Mouse (Mus musculus): Measurements from ENCODE around the gene Tedc2. TPM values are rescaled to one million over a fixed set of nuclear protein-coding genes. Genes with fewer than 3 reads are reported as not detected.

The Tedc2 gene
- polyA plus RNA-seq, 1 experiment from 2014 or later = 24.1 TPM

DNA sequence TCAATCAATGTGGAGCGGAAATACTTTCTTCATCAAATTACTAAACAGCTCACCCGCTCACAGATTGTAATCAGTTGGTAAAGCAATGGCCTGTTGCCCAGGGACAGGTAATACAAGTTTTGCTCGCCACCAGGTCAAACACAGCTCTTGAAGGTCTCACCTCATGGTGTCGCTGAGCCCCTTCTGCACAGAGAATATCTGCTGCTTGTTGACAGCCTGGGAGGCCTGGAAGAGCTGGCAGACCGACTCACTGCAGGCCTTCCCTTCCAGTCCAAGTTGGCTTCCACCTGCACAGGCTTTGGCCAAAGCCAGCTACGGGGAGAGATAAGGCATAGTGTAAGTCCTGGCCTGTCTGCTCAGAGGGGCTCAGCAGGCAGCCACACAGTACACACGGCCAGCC lies 16.3 kb upstream of the Tedc2 start:
- 95% methylated on average over 7 of the region's 7 CpGs for WGBS
- no peak overlapping the region for H3K4me3 ChIP-seq

DNA sequence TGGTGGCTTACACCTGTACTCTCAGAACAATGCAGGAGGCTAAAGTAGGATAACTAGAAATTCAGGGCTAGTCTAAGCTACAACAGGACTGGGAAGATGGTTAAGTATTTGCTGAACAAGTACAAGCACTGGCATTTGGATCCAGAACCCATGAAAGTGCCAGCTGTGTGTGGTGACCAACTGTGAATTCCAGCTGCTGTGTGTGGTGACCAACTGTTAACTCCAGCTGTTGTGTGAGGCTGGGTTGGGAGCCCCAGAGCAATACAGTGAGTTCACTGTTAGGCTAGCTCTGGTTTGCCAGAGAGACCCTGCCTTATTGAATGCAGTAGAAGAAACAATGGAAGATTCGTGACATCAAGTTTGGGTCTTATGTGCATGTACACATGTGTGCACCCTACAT lies 15.8 kb upstream of the Tedc2 start:
- H3K9me3 ChIP-seq (replicated peaks) = no peaks in the 10 kb centered on the region
- DNase-seq (ENCODE audit: low spot score) = no peak
- peaks cover 100% of the 10 kb centered on the region for H3K36me3 ChIP-seq
- no peaks in the 10 kb centered on the region for H3K27me3 ChIP-seq (ENCODE audit: low read depth, poor library complexity, severe bottlenecking)
- H3K4me3 ChIP-seq = no peak overlapping the region
- no peak overlapping the region for H3K27ac ChIP-seq
- H3K4me1 ChIP-seq = no peaks in the 10 kb centered on the region
- WGBS = 98% methylated on average over 1 of the region's 1 CpGs

More for the DNA sequence above, 16.3 kb upstream of the Tedc2 start:
- Histone ChIP-seq H3K27ac (no peak overlapping the region), H3K9me3 (replicated peaks) (no peaks in the 10 kb centered on the region), H3K27me3 (ENCODE audit: low read depth, poor library complexity, severe bottlenecking) (no peaks in the 10 kb centered on the region), H3K4me1 (no peaks in the 10 kb centered on the region), H3K36me3 (peaks cover 100% of the 10 kb centered on the region)
- no peak for DNase-seq (ENCODE audit: low spot score)

DNA sequence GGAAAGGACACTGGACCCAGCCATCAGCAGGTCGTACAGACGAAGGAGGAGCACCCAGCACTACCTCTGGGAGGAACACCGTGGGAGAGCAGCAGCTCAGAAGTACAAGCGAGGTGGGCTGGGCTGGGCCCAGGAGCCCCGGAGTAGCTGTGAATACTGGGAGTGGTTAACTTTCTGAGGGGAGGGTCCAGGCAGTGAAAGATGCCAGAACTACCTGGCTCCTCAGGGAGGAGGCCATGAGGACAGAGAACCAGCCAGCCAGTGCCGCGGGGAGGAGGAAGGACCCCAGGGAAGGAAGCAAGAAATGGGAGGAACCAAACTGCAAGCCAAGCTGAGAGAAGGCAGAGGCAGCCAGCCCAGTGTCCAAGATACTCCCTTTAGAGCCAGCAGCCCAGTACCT lies 7.3 kb upstream of the Tedc2 start:
- DNase-seq (ENCODE audit: low spot score) = no peak
- 87% methylated on average over 7 of the region's 7 CpGs for WGBS
- H3K27me3 ChIP-seq (ENCODE audit: low read depth, poor library complexity, severe bottlenecking) = no peaks in the 10 kb centered on the region
- H3K4me1 ChIP-seq = no peaks in the 10 kb centered on the region
- H3K36me3 ChIP-seq = peaks cover 100% of the 10 kb centered on the region
- no peak overlapping the region for H3K27ac ChIP-seq
- no peaks in the 10 kb centered on the region for H3K9me3 ChIP-seq (replicated peaks)
- H3K4me3 ChIP-seq = no peak overlapping the region

DNA sequence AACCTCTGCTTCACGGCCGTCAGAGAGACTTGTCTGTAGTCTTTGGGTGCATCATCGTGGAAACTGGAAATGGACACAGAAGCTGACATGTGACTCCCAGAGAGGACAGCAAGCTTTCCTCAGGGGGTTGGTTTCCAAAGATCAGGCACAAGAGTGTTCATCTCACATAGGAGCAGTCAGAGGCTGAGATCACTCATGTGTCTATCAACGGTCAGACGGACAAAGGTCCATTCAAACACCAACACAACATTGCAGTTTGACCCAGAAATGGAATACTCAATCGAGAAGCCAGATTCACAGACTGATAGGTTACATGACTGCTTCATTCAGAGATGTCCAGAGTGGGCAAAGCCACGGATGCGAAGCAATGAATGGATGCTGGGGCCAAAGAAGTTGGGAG lies 6.1 kb upstream of the Tedc2 start:
- H3K27me3 ChIP-seq (ENCODE audit: low read depth, poor library complexity, severe bottlenecking) = no peaks in the 10 kb centered on the region
- H3K9me3 ChIP-seq (replicated peaks) = no peaks in the 10 kb centered on the region
- 94% methylated on average over 8 of the region's 8 CpGs for WGBS
- no peaks in the 10 kb centered on the region for H3K4me1 ChIP-seq
- no peak for DNase-seq (ENCODE audit: low spot score)
- H3K36me3 ChIP-seq = peaks cover 97% of the 10 kb centered on the region
- no peak overlapping the region for H3K4me3 ChIP-seq
- no peak overlapping the region for H3K27ac ChIP-seq

DNA sequence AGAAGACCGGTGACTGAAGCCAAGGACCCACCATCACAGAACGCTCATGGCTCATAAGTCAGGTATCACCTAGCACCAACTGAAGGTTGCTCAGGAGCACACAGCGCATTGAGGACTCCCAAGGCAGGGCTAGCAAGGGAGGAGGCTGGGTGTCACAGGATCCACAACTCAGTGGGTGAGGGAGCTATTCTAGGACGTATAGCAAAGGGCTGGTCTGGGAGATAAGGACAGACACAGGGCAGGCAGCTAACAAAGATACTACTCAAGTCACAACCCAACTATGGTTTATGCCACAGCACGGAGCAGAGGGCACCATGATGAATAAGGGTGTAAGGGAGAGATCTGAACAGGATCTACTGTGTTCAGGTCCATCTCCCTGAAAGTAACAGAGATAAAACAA lies 5.2 kb upstream of the Tedc2 start:
- no peak for DNase-seq (ENCODE audit: low spot score)
- H3K4me3 ChIP-seq = no peak overlapping the region
- peaks cover 4% of the 10 kb centered on the region for H3K4me1 ChIP-seq
- no peaks in the 10 kb centered on the region for H3K9me3 ChIP-seq (replicated peaks)
- peaks cover 88% of the 10 kb centered on the region for H3K36me3 ChIP-seq
- 93% methylated on average over 5 of the region's 5 CpGs for WGBS
- H3K27me3 ChIP-seq (ENCODE audit: low read depth, poor library complexity, severe bottlenecking) = no peaks in the 10 kb centered on the region
- no peak overlapping the region for H3K27ac ChIP-seq

DNA sequence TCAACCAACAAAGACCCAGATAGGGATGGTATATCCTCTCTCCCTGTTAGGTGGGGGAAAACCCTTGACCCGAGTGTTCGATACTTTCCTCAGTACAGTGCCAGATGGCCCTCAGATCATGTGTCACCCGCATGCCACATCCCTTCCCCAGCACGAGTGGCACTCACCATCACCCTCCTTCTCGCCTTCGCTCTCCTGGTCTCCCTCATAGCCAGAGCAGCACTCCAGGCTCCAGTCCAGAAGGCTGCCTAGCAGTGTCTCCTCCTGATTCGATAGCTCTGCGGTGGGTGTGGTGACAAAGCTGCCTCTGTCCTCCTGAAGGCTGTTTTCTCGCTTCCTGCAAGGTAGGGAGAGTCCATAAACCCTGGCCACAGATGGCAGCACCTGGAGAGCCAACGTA lies 4.1 kb upstream of the Tedc2 start:
- Histone ChIP-seq H3K27ac (no peak overlapping the region), H3K4me1 (peaks cover 9% of the 10 kb centered on the region), H3K36me3 (peaks cover 77% of the 10 kb centered on the region), H3K4me3 (no peak overlapping the region), H3K27me3 (ENCODE audit: low read depth, poor library complexity, severe bottlenecking) (no peaks in the 10 kb centered on the region), H3K9me3 (replicated peaks) (no peaks in the 10 kb centered on the region)
- 93% methylated on average over 10 of the region's 10 CpGs for WGBS
- DNase-seq (ENCODE audit: low spot score) = no peak

DNA sequence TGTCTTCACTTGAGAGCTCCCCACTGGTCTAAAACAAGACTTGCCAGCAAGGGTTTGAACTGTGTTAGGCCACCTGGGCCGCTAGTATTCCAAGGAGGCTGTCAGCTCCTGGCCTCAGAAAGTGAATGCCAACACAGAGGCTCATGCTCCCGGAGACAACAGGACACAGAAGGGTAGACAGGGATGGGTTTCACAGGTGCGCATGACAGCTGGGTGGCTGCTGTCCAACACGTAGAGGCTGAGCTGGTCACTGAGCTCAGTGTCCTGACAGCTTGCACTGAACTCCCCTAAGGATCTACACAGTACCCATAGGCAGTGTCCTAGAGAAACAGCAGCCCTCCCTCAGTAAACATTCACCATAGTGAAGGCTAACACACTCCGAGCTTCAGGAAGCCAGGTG lies 2.9 kb upstream of the Tedc2 start:
- DNase-seq (ENCODE audit: low spot score) = no peak

DNA sequence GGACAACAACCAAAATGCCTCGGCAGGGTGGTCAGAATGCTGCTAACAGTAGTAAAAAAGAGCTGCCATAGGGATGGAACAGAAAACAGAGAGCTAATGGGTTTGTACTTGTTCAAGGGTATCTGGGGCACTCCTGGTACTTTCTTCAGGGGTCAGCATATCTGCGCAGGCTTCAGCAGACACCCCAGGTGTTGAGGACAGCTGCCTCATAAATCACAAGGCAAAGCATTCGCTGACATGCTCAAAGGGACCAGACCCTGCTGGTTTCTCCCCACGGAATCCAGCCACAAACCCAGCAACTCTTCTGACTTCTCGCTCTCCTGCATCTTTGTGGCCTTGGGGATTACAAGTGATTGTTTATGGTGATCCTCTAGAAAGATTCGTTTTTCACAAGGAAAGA lies 2.0 kb upstream of the Tedc2 start:
- Histone ChIP-seq H3K4me1 (peaks cover 14% of the 10 kb centered on the region), H3K9me3 (replicated peaks) (no peaks in the 10 kb centered on the region), H3K4me3 (no peak overlapping the region), H3K36me3 (peaks cover 75% of the 10 kb centered on the region), H3K27ac (no peak overlapping the region), H3K27me3 (ENCODE audit: low read depth, poor library complexity, severe bottlenecking) (no peaks in the 10 kb centered on the region)
- no peak for DNase-seq (ENCODE audit: low spot score)
- WGBS = 70% methylated on average over 6 of the region's 6 CpGs

More for the DNA sequence above, 2.9 kb upstream of the Tedc2 start:
- Histone ChIP-seq H3K36me3 (peaks cover 75% of the 10 kb centered on the region), H3K4me1 (peaks cover 14% of the 10 kb centered on the region), H3K27me3 (ENCODE audit: low read depth, poor library complexity, severe bottlenecking) (no peaks in the 10 kb centered on the region), H3K27ac (no peak overlapping the region), H3K4me3 (no peak overlapping the region), H3K9me3 (replicated peaks) (no peaks in the 10 kb centered on the region)
- 91% methylated on average over 5 of the region's 5 CpGs for WGBS

DNA sequence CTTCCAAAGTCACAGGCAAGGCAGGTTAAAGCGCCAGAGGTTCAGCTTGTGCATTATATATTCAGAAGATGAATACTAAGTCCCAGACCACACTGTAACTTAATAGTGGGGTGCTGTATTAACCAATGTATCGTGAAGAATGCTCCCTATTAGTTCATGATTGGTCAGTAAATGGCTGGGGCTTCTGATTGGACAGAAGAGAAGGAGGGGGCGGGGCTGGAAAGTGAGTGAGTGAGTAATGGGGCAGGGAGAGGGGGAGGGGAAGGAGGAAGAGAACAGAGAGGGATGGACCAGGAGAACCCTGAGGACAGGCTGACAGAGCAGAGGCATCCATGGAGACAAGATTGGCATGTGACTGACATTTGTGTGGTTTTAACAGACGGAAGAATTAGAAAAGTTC lies 3.8 kb downstream of the Tedc2 start:
- H3K4me1 ChIP-seq = peaks cover 24% of the 10 kb centered on the region
- no peak overlapping the region for H3K4me3 ChIP-seq
- H3K9me3 ChIP-seq (replicated peaks) = no peaks in the 10 kb centered on the region
- 72% methylated on average over 4 of the region's 4 CpGs for whole genome bisulfite sequencing
- H3K27me3 ChIP-seq (ENCODE audit: low read depth, poor library complexity, severe bottlenecking) = no peaks in the 10 kb centered on the region
- no peak for DNase-seq (ENCODE audit: low spot score)
- H3K36me3 ChIP-seq = peaks cover 52% of the 10 kb centered on the region
- no peak overlapping the region for H3K27ac ChIP-seq

DNA sequence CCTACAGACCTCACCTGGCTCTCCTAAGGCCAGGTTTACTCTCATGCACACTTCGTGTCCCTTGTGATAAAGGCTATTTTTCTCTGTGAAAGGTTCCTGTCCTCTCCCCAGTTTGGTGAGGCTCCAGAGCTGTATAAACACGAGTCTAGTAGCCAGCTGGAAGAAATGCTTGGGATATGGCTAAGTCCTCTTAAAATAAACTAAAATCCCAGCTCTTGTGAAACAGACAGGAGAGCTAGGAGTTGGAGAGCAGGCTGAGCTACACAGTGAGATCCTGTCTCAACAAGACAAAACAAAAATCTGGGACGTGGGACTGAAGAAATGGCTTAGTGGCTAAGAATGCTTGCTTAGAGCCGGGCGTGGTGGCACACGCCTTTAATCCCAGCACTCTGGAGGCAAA lies 7.5 kb downstream of the Tedc2 start:
- Histone ChIP-seq H3K4me1 (peaks cover 46% of the 10 kb centered on the region), H3K36me3 (peaks cover 38% of the 10 kb centered on the region), H3K4me3 (no peak overlapping the region), H3K9me3 (replicated peaks) (no peaks in the 10 kb centered on the region), H3K27ac (no peak overlapping the region), H3K27me3 (ENCODE audit: low read depth, poor library complexity, severe bottlenecking) (no peaks in the 10 kb centered on the region)
- 80% methylated on average over 6 of the region's 6 CpGs for WGBS
- DNase-seq (ENCODE audit: low spot score) = no peak

DNA sequence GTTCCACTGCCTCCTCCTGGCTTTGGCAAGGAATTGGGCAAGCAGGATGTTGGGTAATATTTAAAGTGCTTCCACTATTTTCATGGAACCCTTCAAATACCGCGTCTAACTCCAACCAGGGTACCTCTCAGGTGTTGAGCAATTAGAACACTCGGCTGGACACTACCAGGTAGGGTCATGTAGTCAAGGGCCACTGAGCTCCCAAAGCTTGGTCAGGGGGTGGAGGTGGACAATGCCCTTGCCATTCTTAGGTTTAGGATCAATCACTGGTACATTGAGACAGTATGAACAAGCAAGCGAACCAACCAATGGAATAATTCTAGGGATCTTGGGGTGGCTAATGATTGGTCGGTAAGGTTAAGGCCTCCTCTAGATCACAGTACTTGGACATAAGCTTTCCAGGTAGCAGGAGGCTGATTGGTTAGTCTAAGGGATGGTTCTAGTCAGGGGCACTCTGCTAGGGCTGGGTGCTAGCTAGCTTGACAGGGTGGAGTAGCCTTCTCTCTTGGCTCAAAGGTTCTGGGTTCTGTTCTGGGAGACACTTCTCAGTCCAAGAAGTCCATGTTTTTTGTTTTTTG lies 8.1 kb downstream of the Tedc2 start:
- peak overlapping the region; percentile 70 for H3K4me3 ChIP-seq
- H3K27ac ChIP-seq = peak overlapping the region; percentile 96
- 28% methylated on average over 5 of the region's 5 CpGs for whole genome bisulfite sequencing
- H3K4me1 ChIP-seq = peaks cover 52% of the 10 kb centered on the region
- DNase-seq (ENCODE audit: low spot score) = no peak
- H3K27me3 ChIP-seq (ENCODE audit: low read depth, poor library complexity, severe bottlenecking) = peaks cover 5% of the 10 kb centered on the region
- H3K36me3 ChIP-seq = peaks cover 35% of the 10 kb centered on the region
- no peaks in the 10 kb centered on the region for H3K9me3 ChIP-seq (replicated peaks)

DNA sequence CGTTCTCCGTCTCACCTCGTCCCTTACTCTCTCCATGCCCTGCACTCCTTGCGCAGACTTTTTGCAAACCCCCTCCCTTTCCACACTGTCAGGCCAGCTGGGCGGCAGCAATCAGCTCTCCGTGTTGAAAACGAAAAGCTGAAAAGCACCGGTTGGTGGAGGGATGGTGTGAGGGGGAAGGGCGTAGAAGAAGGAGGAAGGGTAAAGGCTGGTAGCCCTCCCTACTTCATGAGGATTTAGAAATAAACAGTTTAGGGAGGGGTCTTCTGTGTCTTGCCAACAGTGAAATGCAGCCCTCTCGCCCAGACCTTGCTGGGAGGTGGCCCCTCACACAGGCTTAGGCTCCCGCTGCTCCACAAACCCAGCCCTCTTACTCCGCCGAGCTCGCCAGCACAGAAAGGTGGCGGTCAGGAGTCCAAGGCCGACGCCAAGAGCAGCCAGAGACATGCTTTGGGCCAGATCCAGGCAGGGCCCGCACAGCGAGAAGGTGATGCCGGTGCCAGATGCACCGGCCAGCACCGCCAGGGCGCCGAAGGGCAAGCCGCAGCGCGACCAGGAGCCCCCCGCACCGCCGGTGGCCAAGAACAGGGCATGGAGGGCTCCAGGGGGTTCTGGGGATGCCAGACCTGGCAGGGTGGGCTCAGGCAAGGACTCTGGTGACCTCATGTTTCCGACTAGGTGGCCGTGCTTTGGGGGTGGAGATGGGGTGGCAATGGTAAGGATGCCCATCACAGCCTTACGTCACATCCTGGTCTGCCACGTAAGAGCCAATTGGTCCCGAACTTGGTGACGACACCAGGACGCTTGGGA lies 8.8 kb downstream of the Tedc2 start:
- H3K4me1 ChIP-seq = peaks cover 59% of the 10 kb centered on the region
- WGBS = 2% methylated on average over 37 of the region's 37 CpGs
- H3K36me3 ChIP-seq = peaks cover 29% of the 10 kb centered on the region
- peak overlapping the region; percentile 96 for H3K27ac ChIP-seq
- peak; percentile 85 for DNase-seq (ENCODE audit: low spot score)
- peaks cover 12% of the 10 kb centered on the region for H3K27me3 ChIP-seq (ENCODE audit: low read depth, poor library complexity, severe bottlenecking)
- no peaks in the 10 kb centered on the region for H3K9me3 ChIP-seq (replicated peaks)
- H3K4me3 ChIP-seq = peak overlapping the region; percentile 70

DNA sequence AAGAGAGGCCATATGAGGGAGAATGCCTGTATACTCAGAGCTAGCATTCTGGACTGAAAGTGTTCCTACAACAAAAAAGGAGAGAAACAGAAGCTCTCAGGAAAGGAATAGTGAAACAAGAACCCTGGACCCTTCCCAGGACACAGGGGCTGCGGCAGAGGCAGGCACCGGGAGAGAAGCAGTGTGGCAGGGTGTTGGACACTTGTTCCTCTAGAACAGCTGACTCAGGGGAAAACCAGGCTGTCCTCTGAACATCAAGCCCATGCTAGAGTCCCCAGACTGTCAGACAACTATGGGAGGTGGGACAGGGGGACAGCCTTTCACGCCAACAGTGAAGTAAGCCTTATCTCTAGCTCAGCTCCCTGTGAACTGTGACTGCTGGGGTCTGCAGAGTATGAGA lies 10.1 kb downstream of the Tedc2 start:
- no peaks in the 10 kb centered on the region for H3K9me3 ChIP-seq (replicated peaks)

More for the DNA sequence above, 10.1 kb downstream of the Tedc2 start:
- peaks cover 22% of the 10 kb centered on the region for H3K27me3 ChIP-seq (ENCODE audit: low read depth, poor library complexity, severe bottlenecking)
- peak overlapping the region; percentile 96 for H3K27ac ChIP-seq
- peaks cover 17% of the 10 kb centered on the region for H3K36me3 ChIP-seq
- DNase-seq (ENCODE audit: low spot score) = no peak
- H3K4me1 ChIP-seq = peaks cover 72% of the 10 kb centered on the region
- H3K4me3 ChIP-seq = peak overlapping the region; percentile 70
- 83% methylated on average over 3 of the region's 3 CpGs for WGBS
